Mouse (Mus musculus): Measurements from ENCODE around the gene Klk1b5. TPM values are rescaled to one million over a fixed set of nuclear protein-coding genes. Genes with fewer than 3 reads are reported as not detected.
A peak's percentile ranks its signal among the peaks of the same experiment; 100 is the strongest.

The Klk1b5 gene
- total RNA-seq, 2 experiments from 2014 or later: 0.59 TPM; not detected in 1

DNA sequence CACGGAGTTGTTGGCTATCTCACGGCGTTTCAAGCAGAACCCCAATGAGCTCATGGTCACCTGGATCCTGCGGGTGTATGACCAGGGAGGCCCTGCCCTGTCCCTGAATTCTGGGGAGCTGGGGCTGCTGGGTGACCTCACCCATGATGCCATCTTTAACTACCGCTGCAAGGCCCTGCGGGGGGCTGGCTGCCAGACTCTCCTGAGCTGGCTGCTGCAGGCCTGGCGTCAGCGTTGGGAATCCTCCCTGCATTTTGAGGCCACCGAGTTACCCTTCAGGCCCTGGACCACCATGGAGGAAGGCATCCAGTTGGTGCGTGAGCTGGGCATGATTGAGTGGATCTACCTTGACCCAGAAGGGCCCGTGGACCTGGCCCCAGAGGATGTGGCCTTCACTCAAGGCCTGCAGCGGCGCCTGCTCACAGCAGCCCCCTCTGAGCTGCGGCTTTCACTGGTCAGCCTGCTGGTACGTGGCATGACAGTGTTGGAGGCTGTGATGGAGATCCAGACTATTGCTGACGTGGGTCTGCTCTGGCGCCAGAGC lies 35.1 kb downstream of the Klk1b5 start:
- DNase-seq (ENCODE audit: low spot score in 2 of 2): peak; percentile 23 to 39

GRCm38 (mm10) chr7:44253023-44253616 lies 37.4 kb downstream of the Klk1b5 start:
- DNase-seq (ENCODE audit: low spot score in 2 of 2): no peak

- no peak for DNase-seq (ENCODE audit: low spot score in 2 of 2)
These were observed 39.2 kb downstream of the Klk1b5 start for GRCm38 (mm10) chr7:44254930-44255329.

- DNase-seq (ENCODE audit: low spot score in 2 of 2): no peak
These were observed 41.5 kb downstream of the Klk1b5 start, which contains the start of gene Acp4 for GRCm38 (mm10) chr7:44257278-44257677. Gene Acp4 (minus strand): TSS chr7:44257378.

DNA sequence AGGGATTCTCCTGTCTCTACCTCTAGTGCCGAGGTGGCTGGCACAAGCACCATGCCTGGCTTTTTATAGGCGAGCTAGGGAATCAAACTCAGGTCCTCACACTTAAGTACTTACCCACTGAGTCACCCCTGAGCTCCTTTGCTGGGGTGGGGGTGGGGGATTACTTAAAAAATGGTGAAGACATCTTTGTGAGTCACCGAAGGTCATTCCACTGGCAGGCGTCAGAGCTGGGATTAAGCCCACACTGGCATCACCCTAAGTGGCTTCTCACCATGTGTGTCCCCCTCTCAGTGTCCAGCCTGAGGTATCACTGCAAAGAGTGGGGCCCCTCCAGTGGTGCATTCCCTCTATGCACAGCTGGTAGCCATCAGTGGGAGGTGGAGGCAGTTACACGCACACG lies 44.7 kb downstream of the Klk1b5 start:
- DNase-seq (ENCODE audit: low spot score in 2 of 2): no peak

DNA sequence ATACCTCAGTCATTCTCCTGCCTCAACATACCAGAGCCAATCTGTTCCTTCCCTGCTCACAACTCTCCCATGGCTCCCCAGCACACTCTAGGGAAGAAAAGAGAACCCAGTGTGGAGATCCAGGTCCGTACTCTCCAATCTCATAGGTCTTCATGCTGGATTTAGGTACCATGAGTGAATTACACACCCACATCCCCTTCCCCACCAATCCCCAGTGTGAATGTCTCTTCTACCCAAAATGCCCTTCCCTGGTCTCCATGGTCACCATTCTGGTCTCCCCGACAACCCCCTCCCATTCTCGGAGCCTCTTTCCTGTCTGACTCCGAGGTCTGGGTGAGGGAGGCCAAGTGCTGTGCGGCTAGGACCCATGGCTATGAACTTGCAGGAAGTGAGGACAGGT lies 45.4 kb downstream of the Klk1b5 start, which contains the start of gene Gm15517:
Gene Gm15517 (plus strand): TSS at position 301 of the 400 bp plus-strand sequence.
- no peak for DNase-seq (ENCODE audit: low spot score in 2 of 2)

GRCm38 (mm10) chr7:44262791-44263643 lies 47.3 kb downstream of the Klk1b5 start:
- peak; percentile 77 to 92 for DNase-seq (ENCODE audit: low spot score in 2 of 2)

- DNase-seq (ENCODE audit: low spot score in 2 of 2): no peak
These were observed 52.4 kb downstream of the Klk1b5 start for GRCm38 (mm10) chr7:44268117-44268516.

- DNase-seq (ENCODE audit: low spot score in 2 of 2): no peak
These were observed 53.7 kb downstream of the Klk1b5 start for GRCm38 (mm10) chr7:44269397-44269796.

Other genes with a start within 250 kb of the Klk1b5 start
- not detected for gene Klk1b1, start 249.2 kb upstream of the Klk1b5 start, total RNA-seq (2021)
- gene Klk1b9, start 239.9 kb upstream of the Klk1b5 start, total RNA-seq (2021): not detected
- gene Klk1b11, start 220.1 kb upstream of the Klk1b5 start, total RNA-seq (2021): under 1 TPM in 1 of 2 experiments, not detected in 1; 0.36 TPM
- not detected for gene Klk1b26, start 203.8 kb upstream of the Klk1b5 start, total RNA-seq (2021)
- not detected for gene Klk1b27, start 163.7 kb upstream of the Klk1b5 start, total RNA-seq (2021)
- not detected for gene Klk1b21, start 113.6 kb upstream of the Klk1b5 start, total RNA-seq (2021)
- gene Klk1b22, start 103.3 kb upstream of the Klk1b5 start, total RNA-seq (2021): not detected
- gene Klk1b16, start 79.2 kb upstream of the Klk1b5 start, total RNA-seq (2021): not detected
- gene Klk1b24, start 27.7 kb upstream of the Klk1b5 start, total RNA-seq (2021): not detected
- not detected for gene Klk1b3, start 17.8 kb upstream of the Klk1b5 start, total RNA-seq (2021)
- gene Klk1b4, start 8.5 kb upstream of the Klk1b5 start, total RNA-seq (2021): not detected
- 10 to 100 TPM in 1 of 2 experiments, not detected in 1; 41.2 TPM for gene Klk1, start 9.4 kb downstream of the Klk1b5 start, total RNA-seq (2021)
- not detected for gene Gm36864, start 20.2 kb downstream of the Klk1b5 start, total RNA-seq (2021)
- 1 to 10 TPM in 1 of 2 experiments, under 1 TPM in 1; 0.96 to 1.2 TPM for gene 1700028J19Rik, start 30.8 kb downstream of the Klk1b5 start, total RNA-seq (2021)
- gene 2410002F23Rik, start 30.8 kb downstream of the Klk1b5 start, total RNA-seq (2021): 100 to 1,000 TPM; 210 to 226 TPM
- gene Acp4, start 41.4 kb downstream of the Klk1b5 start, total RNA-seq (2021): not detected
- gene Gm15517, start 45.5 kb downstream of the Klk1b5 start, total RNA-seq (2021): not detected
- gene Clec11a, start 91.0 kb downstream of the Klk1b5 start, total RNA-seq (2021): 1 to 10 TPM; 6.0 to 7.1 TPM
- gene Shank1, start 94.3 kb downstream of the Klk1b5 start, total RNA-seq (2021): 10 to 100 TPM; 12.0 to 16.9 TPM
- gene Syt3, start 168.2 kb downstream of the Klk1b5 start, total RNA-seq (2021): 1 to 10 TPM; 3.6 to 4.4 TPM
- gene 1700008O03Rik, start 169.9 kb downstream of the Klk1b5 start, total RNA-seq (2021): 1 to 10 TPM; 1.0 to 2.0 TPM
- 10 to 100 TPM; 18.7 to 18.8 TPM for gene Lrrc4b, start 213.1 kb downstream of the Klk1b5 start, total RNA-seq (2021)
- 1 to 10 TPM; 3.2 to 6.2 TPM for gene Aspdh, start 249.4 kb downstream of the Klk1b5 start, total RNA-seq (2021)